Mouse (Mus musculus): ENCODE measurements around the gene Agbl5. TPM values are rescaled to one million over a fixed set of nuclear protein-coding genes. Genes with fewer than 3 reads are reported as not detected.

The Agbl5 gene
- polyA plus RNA-seq, 1 experiment from 2014 or later = 24.1 TPM

DNA sequence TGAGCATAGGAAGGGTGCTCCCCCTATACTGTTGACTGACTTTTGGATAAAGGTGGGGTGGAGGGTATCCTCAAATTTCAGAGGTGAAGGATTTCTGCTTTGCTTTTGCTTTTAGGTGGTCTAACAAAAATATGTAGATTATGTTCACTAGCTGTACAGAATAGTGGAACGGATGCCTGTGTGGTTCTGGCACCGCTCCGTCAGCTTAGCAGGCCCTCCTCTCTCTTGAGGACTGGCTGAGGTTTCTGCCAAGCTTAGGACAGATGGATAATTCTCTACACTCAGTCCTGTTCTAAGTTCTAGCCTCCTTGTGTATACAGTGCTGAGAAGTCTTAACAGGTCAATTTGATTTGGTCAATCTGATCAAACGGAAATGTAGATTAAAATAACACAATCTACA, 62.0 kb downstream of the Agbl5 start:
- Histone ChIP-seq H3K4me3 (ENCODE audit: low read depth, low read length) (peak overlapping the region; percentile 61), H3K9me3 (replicated peaks; ENCODE audit: control insufficient read depth, low read length, poor library complexity, severe bottlenecking) (no peaks in the 10 kb centered on the region), H3K27ac (ENCODE audit: low read length) (peak overlapping the region; percentile 56; the same call in 1 of the 2 replicates), H3K36me3 (ENCODE audit: control insufficient read depth, insufficient read depth, low read length) (peaks cover 25% of the 10 kb centered on the region), H3K4me1 (ENCODE audit: control insufficient read depth, insufficient read depth, low read length) (peaks cover 15% of the 10 kb centered on the region), H3K4me2 (ENCODE audit: low read length) (peak overlapping the region; percentile 94), H3K27me3 (ENCODE audit: control insufficient read depth, insufficient read depth, low read depth, low read length) (no peaks in the 10 kb centered on the region), H3K9ac (ENCODE audit: low read depth, low read length) (peak overlapping the region; percentile 65)
- WGBS = 63% methylated on average over 4 of the region's 4 CpGs
- no peak for ATAC-seq

DNA sequence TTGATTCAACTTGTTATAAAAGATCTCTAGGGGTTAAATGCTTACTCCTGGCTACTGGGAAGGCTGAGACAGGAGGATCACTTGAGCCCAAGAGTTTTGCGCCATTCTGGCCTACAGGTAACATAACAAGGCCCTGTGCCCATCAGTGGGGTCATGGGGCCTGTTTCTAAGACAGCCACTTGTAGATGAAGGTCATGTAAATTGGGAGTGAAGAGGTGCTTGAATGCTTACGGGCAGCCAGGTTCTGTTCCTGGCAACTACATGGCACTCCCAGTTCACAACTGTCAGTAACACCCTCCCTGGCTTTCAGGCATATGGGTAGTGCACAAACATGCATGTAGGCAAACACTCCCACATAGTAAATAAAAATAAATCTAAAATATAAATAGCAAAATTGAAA, 62.4 kb downstream of the Agbl5 start:
- Histone ChIP-seq H3K9me3 (replicated peaks; ENCODE audit: control insufficient read depth, low read length, poor library complexity, severe bottlenecking) (no peaks in the 10 kb centered on the region), H3K4me1 (ENCODE audit: control insufficient read depth, insufficient read depth, low read length) (peaks cover 15% of the 10 kb centered on the region), H3K4me3 (ENCODE audit: low read depth, low read length) (no peak overlapping the region), H3K4me2 (ENCODE audit: low read length) (no peak overlapping the region), H3K27me3 (ENCODE audit: control insufficient read depth, insufficient read depth, low read depth, low read length) (no peaks in the 10 kb centered on the region), H3K36me3 (ENCODE audit: control insufficient read depth, insufficient read depth, low read length) (peaks cover 30% of the 10 kb centered on the region), H3K9ac (ENCODE audit: low read depth, low read length) (no peak overlapping the region), H3K27ac (ENCODE audit: low read length) (no peak overlapping the region)
- WGBS = 87% methylated on average over 2 of the region's 2 CpGs
- ATAC-seq = no peak

DNA sequence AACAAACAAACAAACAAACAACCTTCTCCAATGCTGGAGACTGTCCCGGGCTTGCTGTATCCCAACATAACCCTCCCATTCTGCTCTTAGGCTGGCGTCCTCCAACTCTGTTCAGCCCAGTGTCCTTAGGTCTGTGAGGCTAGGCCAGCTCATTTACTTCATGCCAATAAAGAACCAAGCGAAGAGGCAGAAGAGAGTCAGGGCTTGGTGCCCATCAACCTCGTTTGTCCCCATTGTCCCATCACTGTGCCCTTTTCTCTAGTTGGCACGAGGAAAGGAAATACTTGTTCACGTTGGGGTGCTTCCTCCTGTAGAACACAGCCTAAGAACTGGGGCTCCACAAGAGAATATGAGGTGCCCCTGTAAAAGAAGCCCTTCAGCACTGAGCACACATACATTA, 63.2 kb downstream of the Agbl5 start:
- ATAC-seq = no peak
- WGBS = 89% methylated on average over 6 of the region's 6 CpGs

DNA sequence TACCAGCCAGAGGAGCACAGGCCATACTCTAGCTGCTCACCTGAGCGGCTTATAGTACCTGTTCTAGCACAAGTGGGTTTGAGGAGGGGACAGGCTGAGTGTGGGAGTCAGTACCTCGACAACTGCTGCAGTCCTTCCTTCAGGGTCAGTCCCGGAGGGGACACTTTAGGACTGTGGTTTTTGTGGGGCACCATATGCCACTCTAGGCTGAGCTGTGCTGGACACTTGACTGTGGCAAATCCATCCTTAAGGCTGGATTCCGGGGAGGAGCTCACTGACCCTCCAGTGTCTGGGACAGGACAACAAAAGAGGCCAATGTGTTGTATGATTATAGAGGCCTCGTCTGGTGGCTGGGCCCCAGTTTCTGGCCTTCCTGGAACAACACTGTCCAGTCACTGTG, 64.1 kb downstream of the Agbl5 start:
- H3K36me3 ChIP-seq (ENCODE audit: control insufficient read depth, insufficient read depth, low read length) = peaks cover 32% of the 10 kb centered on the region

More for the DNA sequence above, 63.2 kb downstream of the Agbl5 start:
- Histone ChIP-seq H3K4me1 (ENCODE audit: control insufficient read depth, insufficient read depth, low read length) (peaks cover 15% of the 10 kb centered on the region), H3K27ac (ENCODE audit: low read length) (no peak overlapping the region), H3K9me3 (replicated peaks; ENCODE audit: control insufficient read depth, low read length, poor library complexity, severe bottlenecking) (no peaks in the 10 kb centered on the region), H3K27me3 (ENCODE audit: control insufficient read depth, insufficient read depth, low read depth, low read length) (no peaks in the 10 kb centered on the region), H3K4me3 (ENCODE audit: low read depth, low read length) (no peak overlapping the region), H3K9ac (ENCODE audit: low read depth, low read length) (no peak overlapping the region), H3K36me3 (ENCODE audit: control insufficient read depth, insufficient read depth, low read length) (peaks cover 32% of the 10 kb centered on the region), H3K4me2 (ENCODE audit: low read length) (no peak overlapping the region)

DNA sequence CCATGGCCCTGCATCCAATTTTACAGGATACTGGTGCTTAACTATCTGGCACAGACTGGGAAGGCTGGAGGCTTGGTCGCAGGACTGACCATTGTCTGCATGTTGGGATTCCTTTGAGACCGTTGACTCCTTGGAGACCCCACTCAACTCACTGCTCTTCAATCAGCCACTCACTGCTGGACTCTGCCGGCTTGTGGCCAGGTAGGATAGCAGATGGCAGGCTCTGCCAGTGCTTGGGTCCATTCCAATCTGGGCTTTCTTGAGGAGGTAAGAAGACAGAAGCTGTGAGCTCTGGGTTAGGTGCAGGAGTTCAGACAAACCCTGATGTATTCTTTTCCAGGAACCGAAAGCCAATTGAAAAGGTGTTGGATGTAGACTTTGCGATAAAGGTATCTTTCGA, 65.6 kb downstream of the Agbl5 start:
- peaks cover 31% of the 10 kb centered on the region for H3K4me1 ChIP-seq (ENCODE audit: control insufficient read depth, insufficient read depth, low read length)
- H3K4me3 ChIP-seq (ENCODE audit: low read depth, low read length) = no peak overlapping the region
- no peaks in the 10 kb centered on the region for H3K27me3 ChIP-seq (ENCODE audit: control insufficient read depth, insufficient read depth, low read depth, low read length)
- no peak overlapping the region for H3K4me2 ChIP-seq (ENCODE audit: low read length)
- no peak for ATAC-seq
- 96% methylated on average over 6 of the region's 6 CpGs for WGBS
- no peak overlapping the region for H3K27ac ChIP-seq (ENCODE audit: low read length)
- no peak overlapping the region for H3K9ac ChIP-seq (ENCODE audit: low read depth, low read length)
- no peaks in the 10 kb centered on the region for H3K9me3 ChIP-seq (replicated peaks; ENCODE audit: control insufficient read depth, low read length, poor library complexity, severe bottlenecking)
- H3K36me3 ChIP-seq (ENCODE audit: control insufficient read depth, insufficient read depth, low read length) = peaks cover 37% of the 10 kb centered on the region

More for the DNA sequence above, 64.1 kb downstream of the Agbl5 start:
- 87% methylated on average over 5 of the region's 5 CpGs for WGBS
- no peak for ATAC-seq
- H3K27me3 ChIP-seq (ENCODE audit: control insufficient read depth, insufficient read depth, low read depth, low read length) = no peaks in the 10 kb centered on the region
- no peak overlapping the region for H3K4me3 ChIP-seq (ENCODE audit: low read depth, low read length)
- no peak overlapping the region for H3K9ac ChIP-seq (ENCODE audit: low read depth, low read length)
- no peaks in the 10 kb centered on the region for H3K9me3 ChIP-seq (replicated peaks; ENCODE audit: control insufficient read depth, low read length, poor library complexity, severe bottlenecking)
- peaks cover 18% of the 10 kb centered on the region for H3K4me1 ChIP-seq (ENCODE audit: control insufficient read depth, insufficient read depth, low read length)
- H3K27ac ChIP-seq (ENCODE audit: low read length) = no peak overlapping the region
- H3K4me2 ChIP-seq (ENCODE audit: low read length) = no peak overlapping the region

DNA sequence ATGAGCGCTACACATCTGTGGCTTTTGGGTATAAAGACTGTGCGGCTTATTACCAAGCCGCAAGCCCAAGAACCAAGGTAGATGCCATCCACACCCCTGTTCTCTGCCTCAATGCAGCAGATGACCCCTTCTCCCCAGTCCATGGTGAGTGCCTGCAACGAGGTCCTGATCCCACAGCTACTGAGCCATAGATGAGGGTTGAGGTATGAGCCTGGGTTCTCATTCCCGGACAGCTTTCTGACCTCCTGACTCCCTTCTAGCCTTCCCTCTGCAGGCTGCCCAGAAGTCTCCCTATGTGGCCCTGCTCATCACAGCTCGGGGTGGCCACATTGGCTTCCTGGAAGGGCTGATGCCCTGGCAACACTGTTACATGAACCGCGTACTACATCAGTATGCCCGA, 66.1 kb downstream of the Agbl5 start:
- Histone ChIP-seq H3K27ac (ENCODE audit: low read length) (no peak overlapping the region), H3K4me3 (ENCODE audit: low read depth, low read length) (no peak overlapping the region), H3K4me1 (ENCODE audit: control insufficient read depth, insufficient read depth, low read length) (peaks cover 32% of the 10 kb centered on the region), H3K4me2 (ENCODE audit: low read length) (no peak overlapping the region), H3K27me3 (ENCODE audit: control insufficient read depth, insufficient read depth, low read depth, low read length) (no peaks in the 10 kb centered on the region), H3K9ac (ENCODE audit: low read depth, low read length) (no peak overlapping the region), H3K36me3 (ENCODE audit: control insufficient read depth, insufficient read depth, low read length) (peaks cover 37% of the 10 kb centered on the region), H3K9me3 (replicated peaks; ENCODE audit: control insufficient read depth, low read length, poor library complexity, severe bottlenecking) (no peaks in the 10 kb centered on the region)
- ATAC-seq = no peak
- WGBS = 95% methylated on average over 9 of the region's 9 CpGs

DNA sequence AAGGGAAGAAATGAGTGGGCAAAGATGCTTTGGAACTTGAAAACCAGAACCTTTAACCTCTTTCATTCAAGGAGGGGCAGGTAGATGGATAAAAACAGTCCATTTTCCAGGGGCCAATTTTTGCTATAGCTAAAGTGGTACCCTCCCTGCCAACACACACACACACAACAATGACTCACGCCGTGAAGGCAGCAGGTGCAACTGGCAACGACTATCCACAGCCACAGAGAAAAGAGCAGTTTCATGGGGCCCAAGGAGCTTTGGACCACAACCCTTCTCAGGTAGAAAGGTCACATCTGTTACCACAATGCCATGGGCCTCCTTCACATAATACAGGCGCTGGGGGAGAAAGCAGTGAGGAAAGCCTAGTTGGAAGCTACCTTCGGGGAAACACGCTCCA, 67.3 kb downstream of the Agbl5 start:
- Histone ChIP-seq H3K36me3 (ENCODE audit: control insufficient read depth, insufficient read depth, low read length) (peaks cover 37% of the 10 kb centered on the region), H3K4me3 (ENCODE audit: low read depth, low read length) (no peak overlapping the region), H3K4me1 (ENCODE audit: control insufficient read depth, insufficient read depth, low read length) (peaks cover 29% of the 10 kb centered on the region), H3K4me2 (ENCODE audit: low read length) (no peak overlapping the region), H3K9ac (ENCODE audit: low read depth, low read length) (no peak overlapping the region), H3K9me3 (replicated peaks; ENCODE audit: control insufficient read depth, low read length, poor library complexity, severe bottlenecking) (no peaks in the 10 kb centered on the region), H3K27ac (ENCODE audit: low read length) (no peak overlapping the region), H3K27me3 (ENCODE audit: control insufficient read depth, insufficient read depth, low read depth, low read length) (no peaks in the 10 kb centered on the region)
- ATAC-seq = no peak
- WGBS = 95% methylated on average over 6 of the region's 6 CpGs

Other genes with a start within 250 kb of the Agbl5 start
- gene Slc35f6, start 240.8 kb upstream of the Agbl5 start, polyA plus RNA-seq (2015; fragmentation: Nextera tagmentation; extraction: Ambion mirVana) = 32.3 and 33.0 TPM in 2 replicates
- 22.6 and 30.5 TPM in 2 replicates for gene Cenpa, start 221.9 kb upstream of the Agbl5 start, polyA plus RNA-seq (2015; fragmentation: Nextera tagmentation; extraction: Ambion mirVana)
- gene Dpysl5, start 177.1 kb upstream of the Agbl5 start, polyA plus RNA-seq (2015; fragmentation: Nextera tagmentation; extraction: Ambion mirVana) = 284 and 306 TPM in 2 replicates
- 162 and 172 TPM in 2 replicates for gene Mapre3, start 74.1 kb upstream of the Agbl5 start, polyA plus RNA-seq (2015; fragmentation: Nextera tagmentation; extraction: Ambion mirVana)
- gene Tmem214, start 20.7 kb upstream of the Agbl5 start, polyA plus RNA-seq (2015; fragmentation: Nextera tagmentation; extraction: Ambion mirVana) = 67.5 and 69.7 TPM in 2 replicates
- 202 and 215 TPM in 2 replicates for gene Ost4, start 19.1 kb downstream of the Agbl5 start, polyA plus RNA-seq (2015; fragmentation: Nextera tagmentation; extraction: Ambion mirVana)
- 11.7 and 12.3 TPM in 2 replicates for gene Emilin1, start 24.7 kb downstream of the Agbl5 start, polyA plus RNA-seq (2015; fragmentation: Nextera tagmentation; extraction: Ambion mirVana)
- gene Khk, start 32.7 kb downstream of the Agbl5 start, polyA plus RNA-seq (2015; fragmentation: Nextera tagmentation; extraction: Ambion mirVana) = 9.6 and 9.9 TPM in 2 replicates
- 68.2 and 86.8 TPM in 2 replicates for gene Cgref1, start 56.9 kb downstream of the Agbl5 start, polyA plus RNA-seq (2015; fragmentation: Nextera tagmentation; extraction: Ambion mirVana)
- 102 and 105 TPM in 2 replicates for gene Preb, start 71.7 kb downstream of the Agbl5 start, polyA plus RNA-seq (2015; fragmentation: Nextera tagmentation; extraction: Ambion mirVana)
- gene Tcf23, start 80.0 kb downstream of the Agbl5 start, polyA plus RNA-seq (2015; fragmentation: Nextera tagmentation; extraction: Ambion mirVana) = not detected in 2 replicates
- gene Atraid, start 159.6 kb downstream of the Agbl5 start, polyA plus RNA-seq (2015; fragmentation: Nextera tagmentation; extraction: Ambion mirVana) = 171 and 182 TPM in 2 replicates
- gene Slc5a6, start 160.2 kb downstream of the Agbl5 start, polyA plus RNA-seq (2015; fragmentation: Nextera tagmentation; extraction: Ambion mirVana) = 29.4 and 30.3 TPM in 2 replicates
- gene Cad, start 166.1 kb downstream of the Agbl5 start, polyA plus RNA-seq (2015; fragmentation: Nextera tagmentation; extraction: Ambion mirVana) = 14.5 and 14.8 TPM in 2 replicates
- gene Dnajc5g, start 217.6 kb downstream of the Agbl5 start, polyA plus RNA-seq (2015; fragmentation: Nextera tagmentation; extraction: Ambion mirVana) = not detected in 2 replicates
- 15.6 and 18.0 TPM in 2 replicates for gene Slc30a3, start 219.5 kb downstream of the Agbl5 start, polyA plus RNA-seq (2015; fragmentation: Nextera tagmentation; extraction: Ambion mirVana)
- not detected in 2 replicates for gene Trim54, start 228.0 kb downstream of the Agbl5 start, polyA plus RNA-seq (2015; fragmentation: Nextera tagmentation; extraction: Ambion mirVana)